Mouse (Mus musculus) heart, embryonic 12.5 days (tissue): ENCODE measurements around the gene Zkscan1. TPM values are rescaled to one million over a fixed set of nuclear protein-coding genes. Genes with fewer than 3 reads are reported as not detected.
"Not testable (repeated sequence)": the region's sequence is repeated elsewhere in the genome, so short reads cannot be mapped to it uniquely, and the experiment has no call there.

Experiments used
- ATAC-seq: fragments of 200-750 bp; cut with Nextera tagmentation; 2 replicates; pipeline ENCODE4 v1.8.0; 2017; ENCODE audit warnings: moderate TSS enrichment, moderate library complexity; ENCODE audit not compliant: insufficient number of reproducible peaks, low FRiP score
- H3K27ac ChIP-seq: fragments of 300-500 bp; sonication (generic); 2 replicates; pipeline ENCODE4 v1.5.1; 2016; ENCODE audit warnings: mild to moderate bottlenecking, moderate library complexity; ENCODE audit not compliant: poor library complexity, severe bottlenecking
- H3K27me3 ChIP-seq: fragments of 300-500 bp; sonication (generic); replicated peaks from 2 replicates; pipeline ENCODE4 v1.6.1; 2016; ENCODE audit warnings: mild to moderate bottlenecking, moderate library complexity
- H3K36me3 ChIP-seq: fragments of 300-500 bp; sonication (generic); 2 replicates; pipeline ENCODE4 v1.6.1; 2016; ENCODE audit warnings: mild to moderate bottlenecking, moderate library complexity
- H3K4me1 ChIP-seq: fragments of 300-500 bp; sonication (generic); replicated peaks from 2 replicates; pipeline ENCODE4 v1.6.1; 2016; ENCODE audit warnings: mild to moderate bottlenecking
- H3K4me2 ChIP-seq: fragments of 300-500 bp; sonication (generic); 2 replicates; pipeline ENCODE4 v1.6.1; 2016; ENCODE audit warnings: mild to moderate bottlenecking, moderate library complexity
- H3K4me3 ChIP-seq: fragments of 300-500 bp; sonication (generic); 2 replicates; pipeline ENCODE4 v1.5.1; 2016; ENCODE audit warnings: mild to moderate bottlenecking
- H3K9ac ChIP-seq: fragments of 300-500 bp; sonication (generic); 2 replicates; pipeline ENCODE4 v1.6.1; 2016; ENCODE audit warnings: mild to moderate bottlenecking, moderate library complexity
- H3K9me3 ChIP-seq: fragments of 300-500 bp; sonication (generic); replicated peaks from 2 replicates; pipeline ENCODE4 v1.6.1; 2016; ENCODE audit warnings: mild to moderate bottlenecking, moderate library complexity
- WGBS: fragments of 180-500 bp; shearing (Covaris S2); methylation state at CpG from one replicate; pipeline ENCODE4 v1.1.7; 2016; 5-methylcytosine and 5-hydroxymethylcytosine counted together
- polyA plus RNA-seq: library from polyadenylated mRNA; unstranded; fragments of >200 nt; fragmentation: Nextera tagmentation; extraction: Ambion mirVana; gene quantifications from 2 replicates; pipeline ENCODE4 v1.2.1, GENCODE M21; 2016

The Zkscan1 gene
- polyA plus RNA-seq, 1 experiment from 2014 or later = 15.7 TPM

DNA sequence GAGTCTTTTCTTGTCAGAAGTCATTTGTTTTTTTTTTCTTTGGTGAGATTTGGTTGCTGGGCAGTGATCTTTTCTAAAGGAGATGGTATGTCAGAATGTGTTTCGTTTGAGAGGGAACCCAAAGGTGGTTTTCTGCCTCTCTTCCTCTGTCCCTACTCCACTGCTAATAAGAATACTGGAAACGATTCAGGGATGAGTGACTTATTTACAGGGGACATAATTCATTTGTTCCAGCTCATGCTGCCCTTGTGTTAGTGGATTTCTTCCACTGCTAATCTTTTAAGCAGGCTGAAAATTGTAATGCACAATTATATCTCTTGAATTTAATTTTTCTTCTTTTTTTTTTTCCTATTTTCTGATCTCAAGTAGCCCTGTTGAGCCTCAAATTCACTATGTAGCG, 2.0 kb downstream of the Zkscan1 start:
- H3K4me2 ChIP-seq = no peak overlapping the region
- H3K36me3 ChIP-seq = peaks cover 12% of the 10 kb centered on the region
- no peaks in the 10 kb centered on the region for H3K27me3 ChIP-seq
- H3K27ac ChIP-seq = no peak overlapping the region
- H3K9ac ChIP-seq = no peak overlapping the region
- no peak overlapping the region for H3K4me3 ChIP-seq
- ATAC-seq = no peak
- peaks cover 3% of the 10 kb centered on the region; the same call in 1 of the 2 replicates for H3K4me1 ChIP-seq
- 86% methylated on average over 3 of the region's 3 CpGs for WGBS
- no peaks in the 10 kb centered on the region for H3K9me3 ChIP-seq

DNA sequence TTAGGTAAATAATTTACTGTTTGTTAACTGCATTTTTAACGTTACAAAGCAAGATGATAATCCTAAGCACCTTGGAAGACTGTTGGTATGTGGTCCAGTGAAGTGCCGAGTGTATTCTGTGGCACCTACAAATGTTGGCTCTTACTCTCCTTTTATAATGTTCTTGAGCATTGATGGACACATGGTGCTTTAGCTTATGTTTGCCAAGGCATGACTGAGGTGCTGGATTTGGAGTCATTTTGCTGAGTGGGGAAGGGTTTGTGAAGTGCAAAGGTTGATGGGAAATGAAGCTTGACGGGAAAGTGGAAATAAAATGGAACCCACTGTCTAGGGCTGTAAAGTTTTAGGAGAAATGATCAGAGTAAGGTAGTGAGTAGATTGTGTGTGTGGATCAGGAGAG, 3.5 kb downstream of the Zkscan1 start:
- WGBS = 85% methylated on average over 3 of the region's 3 CpGs
- H3K27me3 ChIP-seq = no peaks in the 10 kb centered on the region

DNA sequence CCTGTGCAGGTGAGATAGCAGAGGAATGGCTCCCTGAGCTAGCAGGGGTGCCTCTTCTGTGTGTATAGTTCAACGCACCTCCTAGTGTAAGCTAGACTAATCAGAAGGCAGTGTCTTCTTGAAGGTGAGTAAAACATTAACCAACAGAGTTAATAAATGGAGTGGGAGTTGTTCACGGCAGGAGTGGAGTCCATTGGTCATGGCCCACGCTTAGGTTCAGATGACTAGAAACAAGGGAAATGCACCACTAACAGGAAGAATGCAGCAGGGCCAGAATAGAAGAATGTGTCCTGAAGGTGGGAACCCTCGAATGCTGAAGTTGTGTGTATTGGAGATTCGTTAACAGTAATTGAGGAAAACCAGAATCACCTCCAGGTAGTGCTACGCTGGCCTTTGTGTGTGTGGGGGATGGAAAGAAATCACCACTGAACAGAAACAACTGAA, 4.2 kb downstream of the Zkscan1 start:
- H3K4me1 ChIP-seq = peaks cover 3% of the 10 kb centered on the region; the same call in 1 of the 2 replicates
- H3K9me3 ChIP-seq = no peaks in the 10 kb centered on the region
- H3K4me2 ChIP-seq = no peak overlapping the region
- H3K27ac ChIP-seq = no peak overlapping the region
- no peaks in the 10 kb centered on the region for H3K27me3 ChIP-seq
- WGBS = 85% methylated on average over 6 of the region's 6 CpGs
- peaks cover 28% of the 10 kb centered on the region for H3K36me3 ChIP-seq
- H3K4me3 ChIP-seq = no peak overlapping the region
- H3K9ac ChIP-seq = no peak overlapping the region
- no peak for ATAC-seq

More for the DNA sequence above, 3.5 kb downstream of the Zkscan1 start:
- ATAC-seq = no peak
- peaks cover 3% of the 10 kb centered on the region; the same call in 1 of the 2 replicates for H3K4me1 ChIP-seq
- H3K4me3 ChIP-seq = no peak overlapping the region
- no peaks in the 10 kb centered on the region for H3K9me3 ChIP-seq
- H3K4me2 ChIP-seq = no peak overlapping the region
- peaks cover 20% of the 10 kb centered on the region for H3K36me3 ChIP-seq
- no peak overlapping the region for H3K9ac ChIP-seq
- no peak overlapping the region for H3K27ac ChIP-seq

DNA sequence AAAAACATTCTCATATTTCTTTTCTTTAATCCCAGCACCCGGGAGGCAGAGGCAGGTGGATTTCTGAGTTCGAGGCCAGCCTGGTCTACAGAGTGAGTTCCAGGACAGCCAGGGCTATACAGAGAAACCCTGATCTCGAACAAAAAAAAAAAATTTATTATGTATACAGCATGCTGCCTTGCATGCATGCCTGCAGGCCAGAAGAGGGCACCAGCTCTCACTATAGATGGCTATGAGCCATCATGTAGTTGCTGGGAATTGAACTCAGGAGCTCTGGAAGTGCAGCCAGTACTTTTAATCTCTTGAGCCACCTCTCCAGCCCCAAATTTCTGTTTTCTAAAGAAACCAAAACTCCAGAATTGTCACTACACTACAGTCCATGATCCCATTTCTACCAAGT, 5.4 kb downstream of the Zkscan1 start:
- peaks cover 3% of the 10 kb centered on the region; the same call in 1 of the 2 replicates for H3K4me1 ChIP-seq
- ATAC-seq = no peak
- peaks cover 39% of the 10 kb centered on the region for H3K36me3 ChIP-seq
- no peak overlapping the region for H3K4me3 ChIP-seq
- no peak overlapping the region for H3K27ac ChIP-seq
- H3K4me2 ChIP-seq = no peak overlapping the region
- no peaks in the 10 kb centered on the region for H3K9me3 ChIP-seq
- 82% methylated on average over 3 of the region's 3 CpGs for WGBS
- no peak overlapping the region for H3K9ac ChIP-seq
- no peaks in the 10 kb centered on the region for H3K27me3 ChIP-seq

DNA sequence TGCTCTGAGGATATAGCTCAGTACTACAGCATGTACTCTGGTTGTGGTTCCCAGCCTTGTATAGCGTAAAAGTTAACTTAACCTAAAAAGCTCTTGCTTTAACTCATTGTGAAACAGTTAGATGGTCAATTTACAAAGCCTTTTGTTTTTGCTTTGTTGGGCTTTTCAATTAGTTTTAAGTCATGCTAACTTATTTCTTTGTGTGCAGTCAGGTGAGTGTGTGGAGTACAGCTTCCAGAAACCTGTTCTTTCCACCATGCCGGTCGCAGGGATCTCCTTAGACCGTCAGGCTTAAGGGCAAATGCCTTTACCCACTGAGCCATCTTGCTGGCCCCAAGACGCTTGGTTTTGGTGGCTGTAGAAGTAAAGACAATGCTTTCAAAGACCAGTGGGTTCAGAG, 5.9 kb downstream of the Zkscan1 start:
- Histone ChIP-seq H3K4me3 (no peak overlapping the region), H3K9ac (no peak overlapping the region), H3K4me1 (peaks cover 3% of the 10 kb centered on the region; the same call in 1 of the 2 replicates), H3K9me3 (no peaks in the 10 kb centered on the region), H3K27ac (no peak overlapping the region), H3K4me2 (no peak overlapping the region), H3K36me3 (peaks cover 43% of the 10 kb centered on the region), H3K27me3 (no peaks in the 10 kb centered on the region)
- WGBS = 89% methylated on average over 5 of the region's 5 CpGs
- ATAC-seq = no peak

DNA sequence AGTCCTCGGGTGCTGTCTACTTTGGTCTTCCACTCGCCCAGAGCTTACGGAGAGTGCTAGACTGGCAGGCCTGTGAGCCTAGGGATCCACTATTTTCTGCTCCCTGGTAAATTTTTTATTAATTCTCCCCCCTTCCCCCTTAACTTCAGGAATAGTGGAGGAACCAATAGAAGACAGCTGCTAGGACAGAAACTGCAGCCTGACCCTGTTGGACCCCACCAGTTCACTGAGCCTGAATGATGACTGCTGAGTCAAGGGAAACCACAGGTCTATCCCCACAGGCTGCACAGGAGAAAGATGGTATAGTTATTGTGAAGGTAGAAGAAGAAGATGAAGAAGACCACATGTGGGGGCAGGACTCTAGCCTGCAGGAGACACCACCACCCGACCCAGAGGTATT, 7.9 kb downstream of the Zkscan1 start:
- 93% methylated on average over 4 of the region's 4 CpGs for WGBS
- no peaks in the 10 kb centered on the region for H3K27me3 ChIP-seq
- H3K4me3 ChIP-seq = no peak overlapping the region
- H3K9me3 ChIP-seq = no peaks in the 10 kb centered on the region
- H3K4me1 ChIP-seq = no peaks in the 10 kb centered on the region
- peaks cover 56% of the 10 kb centered on the region for H3K36me3 ChIP-seq
- no peak overlapping the region for H3K27ac ChIP-seq
- no peak overlapping the region for H3K4me2 ChIP-seq
- H3K9ac ChIP-seq = no peak overlapping the region
- ATAC-seq = no peak

DNA sequence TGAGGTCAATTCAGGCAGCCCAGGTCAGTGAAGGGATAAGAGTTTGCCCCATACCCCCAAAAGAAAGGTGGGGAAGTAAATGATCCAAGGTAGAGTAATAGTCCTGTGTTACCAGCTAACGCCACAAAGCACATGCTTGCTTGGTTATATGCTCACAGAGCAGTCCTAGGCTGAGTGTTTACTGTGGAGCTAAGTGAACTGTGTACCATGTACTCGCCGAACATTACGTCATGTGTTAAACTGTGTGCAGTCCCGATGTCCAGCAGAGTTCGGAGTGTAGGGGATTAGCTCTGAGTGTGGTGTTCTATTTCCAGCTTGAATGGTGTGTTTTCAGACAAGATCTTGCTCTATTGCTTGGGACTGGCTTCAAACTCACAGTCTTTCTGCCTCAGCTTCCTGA, 9.6 kb downstream of the Zkscan1 start:
- no peak overlapping the region for H3K27ac ChIP-seq

DNA sequence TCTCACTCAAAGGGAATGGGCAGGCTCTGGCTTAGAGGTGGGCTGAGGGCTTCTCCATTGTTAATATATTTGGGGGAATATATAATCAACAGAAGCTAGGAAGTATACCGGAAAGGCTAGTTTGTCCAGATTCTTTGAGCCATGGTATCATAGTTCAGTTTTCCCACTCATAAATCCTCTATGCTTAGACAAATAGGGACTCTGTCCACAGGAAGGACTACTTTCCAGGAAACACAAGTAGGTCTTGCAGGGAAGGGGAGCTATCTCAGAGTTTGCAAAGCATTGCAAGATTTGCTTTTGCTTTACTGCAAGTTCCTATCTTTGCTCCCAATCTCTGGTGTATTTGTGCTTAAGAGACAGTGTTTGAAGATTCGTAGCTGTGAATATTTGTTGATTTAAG, 20.1 kb downstream of the Zkscan1 start:
- H3K9me3 ChIP-seq = no peaks in the 10 kb centered on the region
- H3K4me3 ChIP-seq = no peak overlapping the region
- peaks cover 49% of the 10 kb centered on the region for H3K36me3 ChIP-seq
- no peaks in the 10 kb centered on the region for H3K4me1 ChIP-seq
- H3K27ac ChIP-seq = no peak overlapping the region
- H3K9ac ChIP-seq = no peak overlapping the region
- H3K27me3 ChIP-seq = no peaks in the 10 kb centered on the region
- ATAC-seq = no peak
- H3K4me2 ChIP-seq = no peak overlapping the region
- 83% methylated on average over 2 of the region's 2 CpGs for WGBS

More for the DNA sequence above, 9.6 kb downstream of the Zkscan1 start:
- Histone ChIP-seq H3K9me3 (no peaks in the 10 kb centered on the region), H3K27me3 (no peaks in the 10 kb centered on the region), H3K4me3 (no peak overlapping the region), H3K36me3 (peaks cover 66% of the 10 kb centered on the region), H3K4me2 (no peak overlapping the region), H3K9ac (no peak overlapping the region), H3K4me1 (no peaks in the 10 kb centered on the region)
- ATAC-seq = no peak
- 94% methylated on average over 6 of the region's 6 CpGs for WGBS

DNA sequence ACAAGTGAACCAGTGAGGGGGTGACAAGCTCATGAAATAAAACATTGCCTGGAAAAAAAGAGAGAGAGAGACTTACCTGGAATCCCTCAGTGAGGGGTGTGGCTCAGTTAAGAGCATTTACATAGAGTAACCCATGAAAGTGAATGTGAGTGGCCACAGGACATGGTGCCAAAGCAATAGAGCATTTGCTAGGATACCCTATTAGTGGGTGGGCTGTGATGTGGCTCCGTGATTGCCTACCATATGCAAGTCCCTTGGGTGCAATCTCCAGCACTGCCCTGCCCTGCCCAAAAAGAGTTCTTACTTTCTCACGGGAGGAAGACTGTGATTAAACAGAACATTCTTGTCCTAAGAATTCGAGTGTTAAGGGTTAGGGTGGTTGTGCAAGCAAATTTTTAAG, 22.2 kb downstream of the Zkscan1 start:
- no peak for ATAC-seq
- H3K36me3 ChIP-seq = peaks cover 27% of the 10 kb centered on the region
- no peak overlapping the region for H3K4me2 ChIP-seq
- no peak overlapping the region for H3K4me3 ChIP-seq
- no peak overlapping the region for H3K27ac ChIP-seq
- no peaks in the 10 kb centered on the region for H3K27me3 ChIP-seq
- H3K9ac ChIP-seq = no peak overlapping the region
- no peaks in the 10 kb centered on the region for H3K4me1 ChIP-seq
- H3K9me3 ChIP-seq = no peaks in the 10 kb centered on the region
- WGBS = 72% methylated on average over 3 of the region's 3 CpGs

DNA sequence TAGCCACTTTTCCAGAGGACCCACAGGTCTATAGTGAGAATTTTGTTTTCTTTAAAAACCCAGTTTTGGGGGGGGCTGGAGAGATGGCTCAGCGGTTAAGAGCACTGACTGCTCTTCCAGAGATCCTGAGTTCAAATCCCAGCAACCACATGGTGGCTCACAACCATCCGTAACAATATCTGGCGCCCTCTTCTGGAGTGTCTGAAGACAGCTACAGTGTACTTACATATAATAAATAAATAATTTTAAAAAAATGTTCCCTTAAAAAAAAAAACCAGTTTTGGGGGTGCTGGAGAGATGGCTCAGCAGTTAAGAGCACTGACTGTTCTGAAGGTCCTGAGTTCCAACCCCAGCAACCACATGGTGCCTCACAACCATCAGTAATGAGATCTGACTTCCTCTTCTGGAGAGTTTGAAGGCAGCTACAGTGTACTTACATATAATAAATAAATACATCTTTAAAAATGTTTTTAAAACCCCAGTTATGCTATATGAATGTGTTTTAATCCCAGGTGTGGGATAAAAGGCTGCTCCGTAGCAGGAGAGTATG, 25.0 kb downstream of the Zkscan1 start:
- H3K4me2 ChIP-seq, H3K27ac ChIP-seq, H3K27me3 ChIP-seq, H3K9me3 ChIP-seq, H3K4me1 ChIP-seq, ATAC-seq, H3K4me3 ChIP-seq, H3K36me3 ChIP-seq, H3K9ac ChIP-seq: not testable (repeated sequence)
- WGBS = 58% methylated on average over 4 of the region's 4 CpGs

DNA sequence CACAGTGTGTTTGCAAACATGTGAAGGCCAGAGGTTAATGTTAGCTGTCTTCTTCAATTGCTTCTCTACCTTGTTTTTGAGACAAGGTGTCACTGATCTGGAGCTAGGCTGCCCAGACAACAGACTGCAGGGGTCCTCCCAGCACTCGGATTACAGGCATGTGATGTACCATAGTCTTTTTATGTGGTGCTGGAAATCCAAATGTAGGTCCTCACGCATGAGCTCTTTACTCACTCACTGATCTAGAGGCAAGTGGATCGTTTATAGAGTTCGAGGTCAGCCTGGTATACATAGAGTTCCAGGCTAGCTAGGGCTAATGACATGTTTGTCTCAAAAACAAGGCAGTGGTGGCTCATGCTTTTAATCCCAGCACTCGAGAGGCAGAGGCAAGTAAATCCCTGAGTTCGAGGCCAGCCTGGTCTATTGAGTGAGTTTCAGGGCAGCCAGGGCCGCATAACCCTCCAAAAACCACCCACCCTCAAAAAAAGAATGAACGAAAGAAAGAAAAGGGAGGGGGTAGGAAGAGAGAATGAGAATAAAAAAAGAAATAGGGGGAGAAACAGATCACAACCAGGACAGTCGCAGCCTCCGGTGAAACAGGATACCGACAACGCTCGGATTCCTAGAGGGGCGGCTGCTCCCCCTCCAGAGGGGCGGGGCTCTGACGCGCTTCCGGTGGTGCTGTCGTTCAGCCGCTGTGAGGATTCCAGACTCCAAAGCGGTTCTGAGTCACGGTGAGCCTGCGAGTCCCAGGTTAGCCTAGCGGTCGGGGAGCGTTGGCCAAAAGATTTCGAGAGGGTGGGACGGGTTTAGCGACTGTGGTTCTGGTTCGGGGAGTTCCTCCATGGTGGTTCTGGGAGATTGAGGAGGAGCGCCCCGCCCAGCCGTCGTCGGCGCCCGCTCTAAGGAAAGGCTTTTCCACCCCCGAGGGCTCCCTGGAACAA, 31.6 kb downstream of the Zkscan1 start, which contains the start of gene Zscan21:
Gene Zscan21, plus strand, starts transcription at position 649 of the 944 bp plus-strand sequence.
- H3K4me1 ChIP-seq = peaks cover 7% of the 10 kb centered on the region
- H3K9ac ChIP-seq = peak within 1 kb of the TSS; percentile 91
- no peaks in the 10 kb centered on the region for H3K27me3 ChIP-seq
- H3K4me3 ChIP-seq = peak within 1 kb of the TSS; percentile 83
- 7% methylated on average over 38 of the region's 38 CpGs for WGBS
- peak within 1 kb of the TSS; percentile 86 for H3K4me2 ChIP-seq
- peaks cover 23% of the 10 kb centered on the region for H3K36me3 ChIP-seq
- peak within 1 kb of the TSS; percentile 95 for H3K27ac ChIP-seq
- ATAC-seq = peak; percentile 98
- H3K9me3 ChIP-seq = no peaks in the 10 kb centered on the region
